Mouse (Mus musculus): Measurements from ENCODE around the gene Mief2.

DNA sequence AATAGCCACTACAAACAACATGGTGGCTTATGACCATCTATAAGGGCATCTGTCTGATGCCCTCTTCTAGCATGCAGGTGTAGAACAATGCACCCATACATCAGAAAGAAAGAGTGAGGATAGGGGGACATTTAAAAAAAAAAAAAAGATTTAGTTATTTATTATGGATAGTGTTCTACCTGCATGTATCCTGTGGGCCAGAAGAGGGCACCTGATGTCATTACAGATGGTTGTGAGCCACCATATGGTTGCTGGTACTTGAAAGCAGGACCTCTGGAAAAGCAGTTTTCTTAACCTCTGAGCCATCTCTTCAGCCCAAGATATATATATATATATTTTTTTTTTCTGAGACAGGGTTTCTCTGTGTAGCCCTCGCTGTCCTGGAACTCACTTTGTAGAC lies 32.0 kb upstream of the Mief2 start:
- TF ChIP-seq POLR2A (IDR thresholded peaks at IDR 0.05; ENCODE audit: extremely low read depth, insufficient read depth, low read length): no peak
- no peak for TF ChIP-seq CTCF (IDR thresholded peaks at IDR 0.05; ENCODE audit: extremely low read depth, insufficient read depth, low read length)

Data from cortical plate, adult 2 months (tissue).